Mouse (Mus musculus) liver, adult 2 months (tissue): ENCODE results near the gene Fbxl8. TPM values are rescaled to one million over a fixed set of nuclear protein-coding genes. Genes with fewer than 3 reads are reported as not detected.

Source experiments
- DNase-seq: peaks from one replicate; pipeline ENCODE4 v3.0.0-alpha.2; 2011; ENCODE audit warnings: low read depth, low spot score; ENCODE audit errors: extremely low read depth
- H3K27ac ChIP-seq: fragments of 200-500 bp; replicated peaks from 2 replicates; pipeline ENCODE4 v1.5.1; 2012; ENCODE audit warnings: low read depth, mild to moderate bottlenecking, control low read depth, inconsistent platforms, low read length; ENCODE audit not compliant: insufficient read depth
- H3K27me3 ChIP-seq: fragments of 200-500 bp; 2 replicates; pipeline ENCODE4 v1.6.1; 2012; ENCODE audit warnings: mild to moderate bottlenecking, moderate library complexity, low read length, inconsistent platforms; ENCODE audit not compliant: control insufficient read depth, insufficient read depth
- H3K36me3 ChIP-seq: fragments of 200-500 bp; 2 replicates; pipeline ENCODE4 v1.6.1; 2012; ENCODE audit warnings: low read length, inconsistent platforms; ENCODE audit not compliant: control insufficient read depth, insufficient read depth
- H3K4me1 ChIP-seq: fragments of 200-500 bp; 2 replicates; pipeline ENCODE4 v1.6.1; 2011; ENCODE audit warnings: low read length; ENCODE audit not compliant: control insufficient read depth, insufficient read depth
- H3K4me3 ChIP-seq: fragments of 200-500 bp; 2 replicates; pipeline ENCODE4 v1.5.1; 2011; ENCODE audit warnings: low read depth, mild to moderate bottlenecking, control low read depth, low read length, moderate library complexity; ENCODE audit not compliant: insufficient read depth
- H3K79me2 ChIP-seq: fragments of 200-500 bp; 2 replicates; pipeline ENCODE4 v1.6.1; 2012; ENCODE audit warnings: inconsistent platforms, mild to moderate bottlenecking, low read length, moderate library complexity; ENCODE audit not compliant: control insufficient read depth, insufficient read depth
- H3K9ac ChIP-seq: fragments of 200-500 bp; 2 replicates; pipeline ENCODE4 v1.6.1; 2012; ENCODE audit warnings: low read depth, mild to moderate bottlenecking, control low read depth, inconsistent platforms, low read length
- CTCF ChIP-seq: fragments of 200-500 bp; IDR thresholded peaks from 2 replicates; pipeline ENCODE4 v1.5.1; 2011; ENCODE audit warnings: low read depth, low read length, control low read depth
- POLR2A ChIP-seq: fragments of 200-500 bp; IDR thresholded peaks from 2 replicates; pipeline ENCODE4 v1.6.1; 2011; ENCODE audit warnings: low read length, control low read depth; ENCODE audit not compliant: insufficient read depth; ENCODE audit errors: extremely low read depth
- WGBS: fragments of 180-500 bp; shearing (Covaris S2); methylation state at CpG from one replicate; pipeline ENCODE4 v1.1.7; 2018; 5-methylcytosine and 5-hydroxymethylcytosine counted together
- polyA plus RNA-seq: library from polyadenylated mRNA; depleted of rRNA; stranded (reverse); fragments of >200 nt; gene quantifications from 2 replicates; pipeline ENCODE4 v1.2.3, GENCODE M21; 2012
- total RNA-seq: library from RNA; depleted of rRNA; stranded (reverse); fragments of >200 nt; gene quantifications from 2 replicates; pipeline ENCODE4 v1.2.3, GENCODE M21; 2014

Fbxl8 gene
- total and polyA plus RNA-seq, 2 experiments: 1.9 to 7.3 TPM

DNA sequence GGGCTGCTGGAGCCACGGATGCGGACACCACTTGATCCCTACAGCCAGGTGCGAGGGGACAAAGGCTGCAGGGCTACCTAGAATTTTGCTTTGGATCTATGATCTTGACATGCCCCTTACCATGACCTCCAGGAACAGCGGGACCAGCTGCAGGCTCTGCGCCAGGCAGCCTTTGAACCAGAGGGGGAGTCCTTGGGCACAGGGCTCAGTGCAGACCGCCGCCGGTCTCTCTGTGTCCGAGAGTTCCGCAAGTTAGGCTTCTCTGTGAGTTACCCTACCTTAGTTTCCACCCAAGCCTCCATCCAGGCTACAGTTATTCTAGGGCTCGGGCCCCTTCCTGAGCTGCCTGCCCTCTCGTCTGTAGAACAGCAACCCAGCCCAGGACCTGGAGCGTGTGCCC lies 43.2 kb downstream of the Fbxl8 start:
- H3K4me3 ChIP-seq: no peak overlapping the region
- 93% methylated on average over 13 of the region's 13 CpGs for WGBS
- H3K27me3 ChIP-seq: no peaks in the 10 kb centered on the region
- no peak overlapping the region for H3K9ac ChIP-seq
- H3K4me1 ChIP-seq: peaks cover 5% of the 10 kb centered on the region
- DNase-seq: no peak
- no peaks in the 10 kb centered on the region for H3K79me2 ChIP-seq
- peaks cover 10% of the 10 kb centered on the region; the same call in 1 of the 2 replicates for H3K36me3 ChIP-seq
- TF ChIP-seq POLR2A (no peak), CTCF (no peak)
- no peak overlapping the region for H3K27ac ChIP-seq

DNA sequence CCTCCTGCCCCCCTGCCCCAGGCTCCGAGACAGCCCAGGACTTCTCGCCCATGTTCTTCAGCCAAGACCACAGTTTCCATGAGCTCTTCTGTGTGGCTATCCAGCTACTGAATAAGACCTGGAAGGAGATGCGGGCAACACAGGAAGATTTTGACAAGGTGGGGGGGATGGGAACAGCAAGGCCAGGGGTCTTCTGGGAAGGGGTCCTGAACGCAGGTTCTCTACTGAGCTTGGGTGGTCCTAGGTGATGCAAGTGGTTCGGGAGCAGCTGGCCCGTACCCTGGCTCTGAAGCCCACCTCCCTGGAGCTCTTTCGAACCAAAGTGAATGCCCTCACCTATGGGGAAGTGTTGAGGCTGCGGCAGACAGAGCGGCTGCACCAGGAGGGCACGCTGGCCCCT lies 44.0 kb downstream of the Fbxl8 start:
- no peak overlapping the region for H3K27ac ChIP-seq
- 97% methylated on average over 10 of the region's 10 CpGs for WGBS
- H3K79me2 ChIP-seq: no peaks in the 10 kb centered on the region
- peaks cover 5% of the 10 kb centered on the region for H3K4me1 ChIP-seq
- TF ChIP-seq POLR2A (no peak), CTCF (no peak)
- no peak overlapping the region for H3K9ac ChIP-seq
- peaks cover 6% of the 10 kb centered on the region; the same call in 1 of the 2 replicates for H3K36me3 ChIP-seq
- no peaks in the 10 kb centered on the region for H3K27me3 ChIP-seq
- DNase-seq: no peak
- H3K4me3 ChIP-seq: no peak overlapping the region

DNA sequence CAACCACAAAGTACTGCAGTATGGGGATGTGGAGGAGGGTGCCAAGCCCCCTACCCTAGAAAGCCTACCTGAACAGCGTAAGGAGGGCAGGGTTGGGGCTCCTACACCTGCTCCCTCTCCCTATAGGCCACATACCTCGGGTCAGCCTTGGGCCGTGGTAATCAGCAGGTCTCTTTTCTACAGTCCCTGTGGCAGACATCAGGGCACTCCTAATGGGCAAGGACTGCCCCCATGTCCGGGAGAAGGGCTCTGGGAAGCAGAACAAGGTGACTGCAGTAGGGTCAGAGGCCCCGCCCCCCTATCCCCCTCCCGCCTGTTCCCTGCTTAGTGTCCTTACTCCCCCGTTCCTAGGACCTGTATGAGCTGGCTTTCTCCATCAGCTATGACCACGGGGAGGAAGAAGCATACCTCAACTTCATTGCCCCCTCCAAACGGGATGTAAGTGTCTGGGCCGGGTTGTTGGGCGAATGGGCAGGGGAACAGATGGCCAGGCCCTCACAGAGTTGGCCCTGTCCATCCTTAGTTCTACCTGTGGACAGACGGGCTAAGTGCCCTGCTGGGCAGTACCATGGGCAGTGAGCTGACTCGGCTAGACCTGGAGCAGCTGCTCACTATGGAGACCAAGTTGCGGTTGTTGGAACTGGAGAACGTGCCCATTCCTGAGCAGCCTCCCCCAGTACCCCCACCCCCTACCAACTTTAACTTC lies 44.8 kb downstream of the Fbxl8 start:
- Histone ChIP-seq H3K4me3 (no peak overlapping the region), H3K27me3 (no peaks in the 10 kb centered on the region), H3K4me1 (peaks cover 5% of the 10 kb centered on the region), H3K36me3 (peaks cover 2% of the 10 kb centered on the region; the same call in 1 of the 2 replicates), H3K9ac (no peak overlapping the region), H3K27ac (no peak overlapping the region), H3K79me2 (no peaks in the 10 kb centered on the region)
- TF ChIP-seq POLR2A (no peak), CTCF (no peak)
- 90% methylated on average over 15 of the region's 15 CpGs for WGBS
- DNase-seq: no peak

DNA sequence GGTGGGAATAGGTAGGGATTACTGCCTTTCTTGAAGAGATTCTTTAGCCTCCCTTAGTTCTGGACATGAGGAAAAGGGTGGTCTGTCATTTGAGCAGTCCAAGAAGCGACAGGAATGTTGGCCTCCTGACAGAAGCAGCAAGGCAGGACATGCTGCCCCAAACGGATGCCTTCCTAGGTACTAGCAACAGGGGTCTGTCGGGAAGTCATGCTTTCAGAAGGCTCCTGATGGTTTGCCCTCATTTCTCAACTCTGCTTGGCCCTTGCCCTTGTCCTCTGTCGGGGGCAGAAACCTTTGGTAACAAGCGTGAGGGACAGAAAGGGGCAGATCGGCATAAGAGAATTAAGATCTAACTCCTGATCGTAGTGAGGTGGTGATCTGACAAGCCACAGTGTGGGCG lies 45.7 kb downstream of the Fbxl8 start:
- no peaks in the 10 kb centered on the region for H3K27me3 ChIP-seq
- H3K27ac ChIP-seq: no peak overlapping the region
- no peak for TF ChIP-seq CTCF
- no peak for TF ChIP-seq POLR2A
- H3K9ac ChIP-seq: no peak overlapping the region
- peaks cover 2% of the 10 kb centered on the region; the same call in 1 of the 2 replicates for H3K36me3 ChIP-seq
- no peak for DNase-seq
- H3K79me2 ChIP-seq: no peaks in the 10 kb centered on the region
- WGBS: 91% methylated on average over 8 of the region's 8 CpGs
- peaks cover 5% of the 10 kb centered on the region for H3K4me1 ChIP-seq
- no peak overlapping the region for H3K4me3 ChIP-seq

DNA sequence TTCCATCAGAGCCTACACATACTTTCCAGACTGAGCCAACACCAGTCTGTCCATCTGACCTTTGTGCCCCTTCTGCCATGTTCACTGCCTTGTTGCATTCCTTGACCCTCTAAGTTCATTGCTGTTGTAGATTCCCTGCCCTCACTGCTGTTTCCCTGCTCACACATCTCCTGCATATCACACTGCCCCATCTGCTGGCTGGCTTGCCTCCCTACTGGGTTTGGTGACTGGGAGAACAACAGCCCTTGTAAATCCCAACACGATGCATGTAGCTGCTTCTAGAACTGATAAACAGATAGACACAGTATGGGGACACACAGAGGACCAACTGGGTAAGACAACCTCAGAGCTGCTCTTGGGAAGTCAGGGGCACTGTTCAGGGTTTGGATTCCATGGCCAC lies 47.3 kb downstream of the Fbxl8 start:
- Histone ChIP-seq H3K4me1 (no peaks in the 10 kb centered on the region), H3K9ac (no peak overlapping the region), H3K36me3 (peaks cover 2% of the 10 kb centered on the region; the same call in 1 of the 2 replicates), H3K4me3 (no peak overlapping the region), H3K27ac (no peak overlapping the region), H3K79me2 (no peaks in the 10 kb centered on the region), H3K27me3 (no peaks in the 10 kb centered on the region)
- 89% methylated on average over 1 of the region's 1 CpGs for WGBS
- TF ChIP-seq CTCF: no peak
- no peak for TF ChIP-seq POLR2A
- DNase-seq: no peak

DNA sequence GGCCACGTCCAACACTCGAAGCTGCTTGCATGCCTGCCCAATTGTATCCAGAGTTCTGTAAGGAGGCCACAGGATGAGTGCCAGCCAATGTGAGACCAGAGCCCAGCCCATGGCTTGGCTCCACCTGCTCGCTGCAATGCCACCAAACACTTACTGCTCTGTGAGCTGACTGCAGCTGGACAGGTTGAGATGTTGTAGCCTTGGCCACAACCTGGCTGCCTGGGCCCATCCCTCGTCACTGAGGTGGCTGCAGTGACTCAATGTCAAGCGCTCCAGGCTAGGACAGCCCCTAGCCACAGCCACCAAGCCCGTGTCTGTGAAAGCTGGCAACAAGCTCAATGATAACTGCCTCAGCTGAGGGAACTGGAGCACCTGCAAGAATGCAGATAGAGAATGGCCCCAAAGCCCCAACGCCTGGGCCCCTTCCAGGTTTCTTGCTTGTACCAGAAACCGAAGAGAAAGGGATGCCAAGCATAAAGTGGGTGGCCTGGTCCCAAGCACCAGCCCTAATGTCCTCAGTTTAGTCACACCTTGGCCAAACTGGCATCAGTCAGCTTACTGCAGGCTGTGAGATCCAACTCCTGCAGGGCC lies 48.5 kb downstream of the Fbxl8 start:
- Histone ChIP-seq H3K27ac (no peak overlapping the region), H3K79me2 (no peaks in the 10 kb centered on the region), H3K9ac (no peak overlapping the region), H3K36me3 (peaks cover 2% of the 10 kb centered on the region; the same call in 1 of the 2 replicates), H3K27me3 (no peaks in the 10 kb centered on the region), H3K4me3 (no peak overlapping the region), H3K4me1 (no peaks in the 10 kb centered on the region)
- no peak for DNase-seq
- no peak for TF ChIP-seq POLR2A
- TF ChIP-seq CTCF: no peak
- 90% methylated on average over 8 of the region's 8 CpGs for WGBS
